Mouse (Mus musculus) Patski (cell line): ENCODE measurements around the gene Frmd8. TPM values are rescaled to one million over a fixed set of nuclear protein-coding genes. Genes with fewer than 3 reads are reported as not detected.

Source experiments
- ATAC-seq: fragments of 100-300 bp; one replicate; pipeline ENCODE4 v1.8.0; 2021
- CTCF ChIA-PET: fragments of 350-600 bp; sonication (Branson Sonifier 250); formaldehyde crosslinking; loops from one replicate; lab custom pipeline; 2022; ENCODE audit warnings: inconsistent platforms; lab: Charles Lee
- POLR2A ChIA-PET: fragments of 350-600 bp; sonication (Branson Sonifier 250); formaldehyde crosslinking; loops from one replicate; lab custom pipeline; 2022; ENCODE audit warnings: antibody characterized with exemption, inconsistent platforms; lab: Charles Lee
- DNase-seq: peaks from one replicate; pipeline ENCODE4 v3.0.0-alpha.2; 2011; ENCODE audit warnings: low read depth, low spot score
- H3K27me3 ChIP-seq: fragments of 371-371 bp; one replicate; pipeline ENCODE4 v1.5.1; 2021
- CTCF ChIP-seq: fragments of 100-300 bp; IDR thresholded peaks from one replicate; pipeline ENCODE4 v1.5.1; 2021
- in situ Hi-C: fragments of 300-500 bp; cut with MboI; formaldehyde crosslinking; loops from 3 replicates; pipeline ENCODE4 v1.11.1; 2018; ENCODE audit warnings: low pct_unique_long_range_greater_than_20kb, mixed read lengths
- polyA plus RNA-seq: library from polyadenylated mRNA; unstranded; gene quantifications from one replicate; pipeline ENCODE4 v1.2.3, GENCODE M21; 2021

Gene Frmd8
- polyA plus RNA-seq, 1 experiment from 2014 or later, result 30.4 TPM

DNA sequence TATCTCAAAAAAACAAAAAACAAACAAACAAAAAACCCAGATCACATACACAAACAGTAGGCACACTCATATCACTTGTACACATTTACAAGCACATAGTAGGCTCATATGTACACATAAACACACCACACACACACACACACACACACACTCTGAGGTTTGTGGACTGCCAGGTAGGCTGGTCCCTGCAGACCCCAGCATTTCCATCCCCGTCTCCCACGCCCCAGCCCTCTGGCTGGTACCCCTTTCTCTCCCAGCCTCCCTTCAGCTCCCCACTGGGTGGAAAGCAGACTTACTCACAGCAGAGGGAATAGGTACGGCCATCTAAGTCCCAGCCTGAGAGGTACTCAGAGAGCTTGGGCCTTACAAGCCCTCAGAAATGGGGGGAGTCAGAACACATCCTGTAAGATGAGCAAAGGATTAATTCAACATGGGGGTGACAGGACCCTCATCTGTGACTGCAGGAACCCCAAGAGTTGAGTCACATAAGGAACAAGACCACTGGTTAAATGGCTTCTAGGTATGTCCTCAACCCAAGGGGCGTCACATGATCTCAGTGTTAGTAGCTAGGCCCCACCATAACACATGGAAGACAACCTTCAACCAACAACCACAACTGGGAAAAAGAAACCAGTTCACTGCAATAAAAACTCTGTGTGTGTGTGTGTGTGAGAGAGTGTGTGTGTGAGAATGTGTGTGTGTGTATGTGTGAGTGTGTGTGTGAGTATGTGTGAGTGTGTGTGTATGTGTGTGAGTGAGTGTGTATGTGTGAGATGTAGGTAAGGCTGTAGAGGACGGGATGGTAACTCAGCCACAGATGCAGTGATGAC lies 49.0 kb downstream of the Frmd8 start:
- DNase-seq (no peak), ATAC-seq (no peak)
- TF ChIP-seq CTCF, result no peak
- ChIA-PET POLR2A (interaction anchor here (21.6 to 34.3 kb wide), 2 partner anchors 18 to 29 kb away, joined by 332 to 1065 read pairs; no protein-coding TSS in a partner anchor), CTCF (interaction anchor here (0.6 to 1.0 kb wide), 2 partner anchors 39 kb away, joined by 3 to 4 read pairs; no protein-coding TSS in a partner anchor)
- no peaks in the 10 kb centered on the region for H3K27me3 ChIP-seq
- in situ Hi-C loops, result no loop called here

DNA sequence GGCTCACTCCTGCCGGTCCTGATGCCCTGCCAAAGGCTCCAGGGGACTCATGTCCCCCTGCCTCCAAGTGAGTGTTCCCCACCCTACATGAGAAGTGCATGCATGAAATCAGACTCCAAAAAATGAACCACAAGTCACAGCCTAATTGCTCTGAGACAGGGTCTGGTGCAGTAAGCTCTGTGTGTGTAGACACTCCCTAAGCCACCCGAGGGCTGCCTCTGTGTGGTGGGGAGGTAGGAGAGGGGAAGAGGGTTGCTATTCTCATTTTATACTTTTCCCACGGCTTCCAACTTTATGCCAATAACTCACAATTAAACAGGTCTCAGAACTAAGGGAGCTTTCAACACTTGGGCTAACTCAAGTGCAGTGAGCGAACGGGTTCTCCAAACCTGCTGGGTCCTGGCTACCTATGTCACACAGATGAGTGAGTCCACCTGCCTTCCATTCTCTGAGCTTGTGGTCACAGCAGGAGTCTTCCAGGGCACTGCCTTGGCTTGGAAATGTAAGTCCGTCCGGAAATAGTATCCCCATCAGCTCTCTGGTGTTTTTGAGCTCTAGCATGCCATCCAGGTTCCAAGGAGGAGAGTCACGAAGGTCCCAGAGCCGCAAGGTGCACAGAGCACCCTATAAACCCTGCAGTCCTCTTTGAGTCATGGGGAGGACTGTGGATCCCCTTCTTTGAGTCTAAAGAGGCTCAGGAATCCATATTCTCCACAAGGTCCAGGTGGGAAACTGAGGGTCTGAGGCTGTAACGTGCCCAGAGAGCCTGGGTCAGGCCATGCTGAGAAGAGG lies 50.1 kb downstream of the Frmd8 start:
- ChIA-PET CTCF (interaction anchor here (2.9 to 3.8 kb wide), 2 partner anchors 16 to 32 kb away, joined by 9 to 17 read pairs; no protein-coding TSS in a partner anchor), POLR2A (interaction anchor here (2.7 to 34.3 kb wide), 3 partner anchors 19 to 38 kb away, joined by 9 to 1065 read pairs (median 332); no protein-coding TSS in a partner anchor)
- DNase-seq (no peak), ATAC-seq (no peak)
- in situ Hi-C loops, result no loop called here
- H3K27me3 ChIP-seq, result no peaks in the 10 kb centered on the region
- TF ChIP-seq CTCF, result no peak

DNA sequence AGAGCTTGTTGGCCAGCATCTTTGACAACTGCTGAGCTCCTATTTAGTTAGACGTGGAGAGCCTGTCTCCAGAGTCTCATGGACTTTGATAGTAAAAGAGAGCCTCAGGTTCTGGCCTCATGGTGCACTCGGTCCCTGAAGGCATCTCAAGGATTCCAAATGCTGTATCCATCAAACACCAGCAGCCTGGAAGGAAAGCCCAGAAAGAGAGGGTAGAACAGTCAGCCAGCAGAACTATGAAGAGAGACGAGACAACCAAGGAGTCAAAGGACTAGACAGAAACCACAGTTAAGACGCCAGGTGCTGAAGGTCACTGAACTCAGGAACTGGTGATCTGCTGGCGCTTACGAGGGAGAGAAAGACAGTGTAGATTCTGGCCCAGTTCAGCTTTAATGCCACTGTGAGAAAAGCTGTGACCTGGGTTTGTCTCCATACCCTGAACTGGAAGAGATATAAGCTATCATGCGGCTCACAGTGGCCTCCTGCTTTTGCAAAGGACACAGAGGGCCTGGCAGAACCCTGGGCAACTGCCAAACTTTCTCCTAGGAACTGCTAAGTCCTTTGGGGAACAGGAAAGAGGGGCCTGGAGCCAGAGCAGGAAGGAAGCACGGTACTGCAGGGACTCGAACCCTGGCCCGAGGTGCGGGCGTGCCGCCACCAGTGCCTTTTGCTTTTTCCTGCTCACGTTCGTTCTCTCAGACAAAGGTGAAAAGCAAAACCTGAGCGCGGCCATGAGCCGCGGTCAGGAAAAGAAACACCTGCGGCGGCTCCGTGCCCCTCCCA lies 50.8 kb downstream of the Frmd8 start:
- POLR2A ChIA-PET, result interaction anchor here (0.6 to 34.3 kb wide), 5 partner anchors 9 to 1233 kb away, joined by 3 to 1065 read pairs (median 9); no protein-coding TSS in a partner anchor
- DNase-seq (no peak), ATAC-seq (no peak)
- in situ Hi-C loops, result no loop called here
- no peaks in the 10 kb centered on the region for H3K27me3 ChIP-seq
- CTCF ChIA-PET, result interaction anchor here (1.1 to 3.8 kb wide), 6 partner anchors 8 to 100 kb away, joined by 3 to 17 read pairs (median 7); partner anchors contain the start of gene Cdc42ep2
- no peak for TF ChIP-seq CTCF

GRCm38 (mm10) chr19:5823266-5823839 lies 51.7 kb downstream of the Frmd8 start:
- in situ Hi-C loops, result no loop called here
- DNase-seq, result no peak
- TF ChIP-seq CTCF, result no peak
- POLR2A ChIA-PET, result interaction anchor here (0.9 to 34.3 kb wide), 6 partner anchors 8 to 223 kb away, joined by 3 to 1065 read pairs (median 6); partner anchors contain the start of gene Syvn1
- CTCF ChIA-PET, result interaction anchor here (0.9 to 3.8 kb wide), 10 partner anchors 8 to 101 kb away, joined by 3 to 17 read pairs (median 4); partner anchors contain the start of gene Cdc42ep2
- H3K27me3 ChIP-seq, result no peaks in the 10 kb centered on the region
- no peak for ATAC-seq

- no peak for TF ChIP-seq CTCF
- CTCF ChIA-PET, result interaction anchor here (0.8 to 3.8 kb wide), 9 partner anchors 12 to 101 kb away, joined by 3 to 17 read pairs (median 3); partner anchors contain the start of gene Cdc42ep2
- ATAC-seq, result no peak
- POLR2A ChIA-PET, result interaction anchor here (0.9 to 34.3 kb wide), 5 partner anchors 21 to 224 kb away, joined by 3 to 1065 read pairs (median 9); partner anchors contain the start of gene Syvn1
- in situ Hi-C loops, result no loop called here
- no peaks in the 10 kb centered on the region for H3K27me3 ChIP-seq
- DNase-seq, result no peak
Measured at GRCm38 (mm10) chr19:5822834-5823205, 52.3 kb downstream of the Frmd8 start.

- TF ChIP-seq CTCF, result no peak
- POLR2A ChIA-PET, result interaction anchor here (0.9 to 34.3 kb wide), 4 partner anchors 21 to 57 kb away, joined by 3 to 1065 read pairs (median 170); no protein-coding TSS in a partner anchor
- in situ Hi-C loops, result no loop called here
- no peak for ATAC-seq
- DNase-seq, result no peak
- no peaks in the 10 kb centered on the region for H3K27me3 ChIP-seq
- CTCF ChIA-PET, result interaction anchor here (0.8 to 3.8 kb wide), 7 partner anchors 11 to 35 kb away, joined by 3 to 17 read pairs (median 3); no protein-coding TSS in a partner anchor
Measured at GRCm38 (mm10) chr19:5822174-5822833, 52.8 kb downstream of the Frmd8 start.

- DNase-seq (no peak), ATAC-seq (no peak)
- TF ChIP-seq CTCF, result no peak
- H3K27me3 ChIP-seq, result no peaks in the 10 kb centered on the region
- CTCF ChIA-PET, result interaction anchor here (1.2 to 3.8 kb wide), 3 partner anchors 19 to 34 kb away, joined by 4 to 17 read pairs (median 5); no protein-coding TSS in a partner anchor
- POLR2A ChIA-PET, result interaction anchor here (21.6 to 34.3 kb wide), 2 partner anchors 22 to 25 kb away, joined by 332 to 1065 read pairs; no protein-coding TSS in a partner anchor
- in situ Hi-C loops, result no loop called here
Measured at GRCm38 (mm10) chr19:5821847-5822173, 53.3 kb downstream of the Frmd8 start.

- in situ Hi-C loops, result no loop called here
- no peaks in the 10 kb centered on the region for H3K27me3 ChIP-seq
- ATAC-seq (no peak), DNase-seq (no peak)
- CTCF ChIA-PET, result interaction anchor here (1.1 to 6.0 kb wide), 5 partner anchors 9 to 33 kb away, joined by 3 to 52 read pairs (median 12); no protein-coding TSS in a partner anchor
- no peak for TF ChIP-seq CTCF
- POLR2A ChIA-PET, result interaction anchor here (0.8 to 10.5 kb wide), 9 partner anchors 9 to 31 kb away, joined by 3 to 416 read pairs (median 5); no protein-coding TSS in a partner anchor
Measured at GRCm38 (mm10) chr19:5819549-5819948, 55.5 kb downstream of the Frmd8 start.
